Mouse (Mus musculus) granulocyte monocyte progenitor cell, adult 5-6 weeks (primary cell): ENCODE data around the gene Camk2n1. TPM values are rescaled to one million over a fixed set of nuclear protein-coding genes. Genes with fewer than 3 reads are reported as not detected.

Experiments
- ATAC-seq: replicated peaks from 2 replicates; pipeline ENCODE4 v1.8.0; 2016; ENCODE audit warnings: mild to moderate bottlenecking, moderate TSS enrichment, inconsistent platforms; ENCODE audit not compliant: poor library complexity, severe bottlenecking
- total RNA-seq, 2 experiments: library from RNA; stranded (forward) in 1 of 2; stranded (reverse) in 1 of 2; fragments of 200-712, 200-1000 nt in 1 of 2; fragments of >200 nt in 1 of 2; fragmentation: Nextera tagmentation in 1 of 2; gene quantifications; 2 replicates each; pipeline ENCODE4 v1.2.3; 2014 to 2017

The Camk2n1 gene
- total RNA-seq, 2 experiments from 2014 or later = not detected

- ATAC-seq = peak; percentile 87
These were observed 6.7 kb upstream of the Camk2n1 start for GRCm38 (mm10) chr4:138447387-138447786.

GRCm38 (mm10) chr4:138447827-138448602 is 6.1 kb upstream of the Camk2n1 start:
- ATAC-seq = no peak

GRCm38 (mm10) chr4:138448872-138449615 is 5.1 kb upstream of the Camk2n1 start:
- no peak for ATAC-seq

- no peak for ATAC-seq
These were observed 4.3 kb upstream of the Camk2n1 start for GRCm38 (mm10) chr4:138449636-138450314.

- no peak for ATAC-seq
These were observed 1.6 kb upstream of the Camk2n1 start for GRCm38 (mm10) chr4:138452306-138453096.

GRCm38 (mm10) chr4:138453097-138453752 is 889 bp upstream of the Camk2n1 start:
- ATAC-seq = no peak

- ATAC-seq = no peak; the same call in 1 of the 2 replicates
These were observed 542 bp downstream of the Camk2n1 start for GRCm38 (mm10) chr4:138454571-138455140.

- ATAC-seq = no peak
These were observed 1.2 kb downstream of the Camk2n1 start for GRCm38 (mm10) chr4:138455141-138455955.

- peak; percentile 45 for ATAC-seq
These were observed 1.8 kb downstream of the Camk2n1 start for GRCm38 (mm10) chr4:138455956-138456341.

- no peak for ATAC-seq
These were observed 2.4 kb downstream of the Camk2n1 start for GRCm38 (mm10) chr4:138456536-138456935.

GRCm38 (mm10) chr4:138457091-138457490 is 3.0 kb downstream of the Camk2n1 start:
- no peak for ATAC-seq

- ATAC-seq = no peak
These were observed 4.1 kb downstream of the Camk2n1 start for GRCm38 (mm10) chr4:138458171-138458570.

- ATAC-seq = no peak
These were observed 4.8 kb downstream of the Camk2n1 start for GRCm38 (mm10) chr4:138458735-138459440.

GRCm38 (mm10) chr4:138459775-138460174 is 5.7 kb downstream of the Camk2n1 start:
- ATAC-seq = no peak

GRCm38 (mm10) chr4:138460910-138461309 is 6.8 kb downstream of the Camk2n1 start:
- no peak for ATAC-seq

- no peak for ATAC-seq
These were observed 7.4 kb downstream of the Camk2n1 start for GRCm38 (mm10) chr4:138461471-138461870.

- ATAC-seq = 0 out of 2 replicates have a peak, but pooled peaks have one; percentile 15
These were observed 9.1 kb downstream of the Camk2n1 start for GRCm38 (mm10) chr4:138462971-138463831.
